In genomic region chr6:125378621-125379020, GRCm38 (mm10) we compare ENCODE assay signal across 10 mouse cellular contexts. TPM values are rescaled to one million over a fixed set of nuclear protein-coding genes. Genes with fewer than 3 reads are reported as not detected.
DNase-seq lines count a peak whose midpoint lies in the region; ATAC-seq and TF ChIP-seq lines count a peak whose summit lies in the region.
"Had no signal": no experiment of that assay in that cellular context is flagged by ENCODE, and none has a peak within 500 bp of the region (broad histone marks: within the 10 kb centered on the region; RNA-seq: fewer than 3 reads in every experiment).

No protein-coding gene starts in this region.

- peaks cover 25% of the 10 kb centered on the region for H3K4me1 ChIP-seq in heart, embryonic 15.5 days (replicated peaks)
- peaks cover 16% of the 10 kb centered on the region; the same call in 1 of the 2 replicates for H3K4me1 ChIP-seq in lung, postnatal 0 days (ENCODE audit: insufficient read depth, low read depth, low read length)
- H3K4me1 ChIP-seq in intestine, embryonic 16.5 days (ENCODE audit: control insufficient read depth, insufficient read depth, low read length): peaks cover 39% of the 10 kb centered on the region
- H3K4me1 ChIP-seq in stomach, embryonic 14.5 days (ENCODE audit: control insufficient read depth, insufficient read depth, low read length): peaks cover 25% of the 10 kb centered on the region

- TF ChIP-seq EP300 in lung, postnatal 0 days (IDR thresholded peaks at IDR 0.05): no peak

- no peaks in the 10 kb centered on the region for H3K9me3 ChIP-seq in heart, embryonic 15.5 days (replicated peaks)
- H3K9me3 ChIP-seq in lung, postnatal 0 days (ENCODE audit: low read length): no peaks in the 10 kb centered on the region
- no peaks in the 10 kb centered on the region for H3K9me3 ChIP-seq in intestine, embryonic 16.5 days (ENCODE audit: control insufficient read depth, low read length)
- H3K9me3 ChIP-seq in stomach, embryonic 14.5 days (ENCODE audit: control insufficient read depth, low read depth, low read length): no peaks in the 10 kb centered on the region

- H3K27ac ChIP-seq in heart, embryonic 15.5 days: no peak overlapping the region
- no peak overlapping the region for H3K27ac ChIP-seq in lung, postnatal 0 days (ENCODE audit: low read length)
- H3K27ac ChIP-seq in intestine, embryonic 16.5 days (ENCODE audit: low read length): peak overlapping the region; percentile 54
- no peak overlapping the region for H3K27ac ChIP-seq in stomach, embryonic 14.5 days (ENCODE audit: low read length)

- H3K27me3 ChIP-seq in heart, embryonic 15.5 days: peaks cover 86% of the 10 kb centered on the region
- H3K27me3 ChIP-seq in lung, postnatal 0 days (replicated peaks; ENCODE audit: insufficient read depth, low read length): peaks cover 10% of the 10 kb centered on the region; the same call in 1 of the 2 replicates
- H3K27me3 ChIP-seq in intestine, embryonic 16.5 days (replicated peaks; ENCODE audit: control insufficient read depth, insufficient read depth, low read length): peaks cover 12% of the 10 kb centered on the region; the same call in 1 of the 2 replicates
- peaks cover 16% of the 10 kb centered on the region; the same call in 1 of the 2 replicates for H3K27me3 ChIP-seq in stomach, embryonic 14.5 days (ENCODE audit: control insufficient read depth, insufficient read depth, low read length)

- intact Hi-C loops in heart, postnatal 25 days (cut with DNase I): no loop called here

- H3K4me2 ChIP-seq in heart, embryonic 15.5 days: peak overlapping the region; percentile 28; the same call in 1 of the 2 replicates
- H3K4me2 ChIP-seq in lung, postnatal 0 days (replicated peaks; ENCODE audit: low read depth, low read length): peak overlapping the region; percentile 27; the same call in 1 of the 2 replicates
- H3K4me2 ChIP-seq in intestine, embryonic 16.5 days (ENCODE audit: low read depth, low read length): peak overlapping the region; percentile 73
- no peak overlapping the region for H3K4me2 ChIP-seq in stomach, embryonic 14.5 days (replicated peaks; ENCODE audit: low read depth, low read length)

- no peak overlapping the region for H3K9ac ChIP-seq in heart, embryonic 15.5 days
- no peak overlapping the region for H3K9ac ChIP-seq in lung, postnatal 0 days (replicated peaks; ENCODE audit: low read depth)
- no peak overlapping the region for H3K9ac ChIP-seq in intestine, embryonic 16.5 days (ENCODE audit: low read depth, low read length)
- no peak overlapping the region for H3K9ac ChIP-seq in stomach, embryonic 14.5 days (replicated peaks; ENCODE audit: low read depth, low read length)

- H3K4me3 ChIP-seq in heart, embryonic 15.5 days: no peak overlapping the region
- H3K4me3 ChIP-seq in lung, postnatal 0 days (ENCODE audit: low read depth, low read length): no peak overlapping the region
- peak overlapping the region; percentile 18 for H3K4me3 ChIP-seq in intestine, embryonic 16.5 days (ENCODE audit: low read length)
- H3K4me3 ChIP-seq in stomach, embryonic 14.5 days (ENCODE audit: low read depth, low read length): no peak overlapping the region
- H3K4me3 ChIP-seq: erythroblast, embryonic 14.5 days had no signal

- no peaks in the 10 kb centered on the region for H3K36me3 ChIP-seq in heart, embryonic 15.5 days
- no peaks in the 10 kb centered on the region for H3K36me3 ChIP-seq in lung, postnatal 0 days (ENCODE audit: insufficient read depth, low read length)
- no peaks in the 10 kb centered on the region for H3K36me3 ChIP-seq in intestine, embryonic 16.5 days (ENCODE audit: control insufficient read depth, insufficient read depth, low read length)
- no peaks in the 10 kb centered on the region for H3K36me3 ChIP-seq in stomach, embryonic 14.5 days (ENCODE audit: control insufficient read depth, insufficient read depth, low read length)

- WGBS in heart, embryonic 15.5 days: 13% methylated on average over 6 of the region's 6 CpGs
- 22% methylated on average over 6 of the region's 6 CpGs for WGBS in lung, postnatal 0 days
- WGBS in intestine, embryonic 16.5 days: 31% methylated on average over 6 of the region's 6 CpGs
- 21% methylated on average over 6 of the region's 6 CpGs for WGBS in stomach, embryonic 14.5 days

- DNase-seq in heart, postnatal 25 days (ENCODE audit: low spot score): no peak
- no peak for DNase-seq in lung, postnatal 0 days (ENCODE audit: low spot score)
- no peak for DNase-seq in lung, postnatal 36 days
- no peak for DNase-seq in adrenal gland, adult 2 months
- DNase-seq in c-Kit-positive CD71-positive TER-119-positive erythroid progenitor cells, embryonic 14.5 days (ENCODE audit: low spot score): no peak
- DNase-seq: midbrain, embryonic 14.5 days had no signal

- no peak for ATAC-seq in heart, embryonic 15.5 days (replicated peaks; ENCODE audit: insufficient number of reproducible peaks, insufficient read depth, low FRiP score, low read depth)
- ATAC-seq in lung, postnatal 0 days: no peak
- ATAC-seq in intestine, embryonic 16.5 days: no peak
- ATAC-seq in stomach, embryonic 14.5 days (ENCODE audit: insufficient number of reproducible peaks, insufficient read depth, low FRiP score, low read depth): 0 out of 2 replicates have a peak, but pooled peaks have one; percentile 2

- TF ChIP-seq CTCF in lung, postnatal 0 days (IDR thresholded peaks at IDR 0.05): no peak

RNA-seq across cellular contexts. Expression of gene Plekhg6, which starts 2.0 kb away (rescaled TPM):
- 0.05 and 0.37 TPM in 2 replicates for polyA plus RNA-seq in heart, embryonic 15.5 days (2015; fragmentation: Nextera tagmentation; extraction: Ambion mirVana)
- not detected for total RNA-seq in heart, postnatal 25 days (2021)
- polyA plus RNA-seq in lung, postnatal 0 days (2015; fragmentation: Nextera tagmentation; extraction: Ambion mirVana): 0.50 and 0.82 TPM in 2 replicates
- polyA plus RNA-seq in intestine, embryonic 16.5 days (2015; fragmentation: Nextera tagmentation; extraction: Ambion mirVana): 13.2 and 19.1 TPM in 2 replicates
- polyA plus RNA-seq in stomach, embryonic 14.5 days (2014; fragmentation: Nextera tagmentation; extraction: Ambion mirVana): 1.7 and 2.1 TPM in 2 replicates
- under 1 TPM in 1 of 2 experiments, not detected in 1; 0.21 TPM for total RNA-seq in adrenal gland, adult 2 months (2021)
- polyA plus RNA-seq in adrenal gland, adult 2 months (2012; rRNA removed): 0.02 and 0.11 TPM in 2 replicates
- polyA plus RNA-seq: erythroblast, embryonic 14.5 days had no signal

RNA-seq across cellular contexts. Expression of gene Tnfrsf1a, which starts 29.5 kb away (rescaled TPM):
- 42.8 and 56.4 TPM in 2 replicates for polyA plus RNA-seq in heart, embryonic 15.5 days (2015; fragmentation: Nextera tagmentation; extraction: Ambion mirVana)
- total RNA-seq in heart, postnatal 25 days (2021): 10 to 100 TPM; 53.2 to 60.8 TPM
- 107 and 108 TPM in 2 replicates for polyA plus RNA-seq in lung, postnatal 0 days (2015; fragmentation: Nextera tagmentation; extraction: Ambion mirVana)
- polyA plus RNA-seq in intestine, embryonic 16.5 days (2015; fragmentation: Nextera tagmentation; extraction: Ambion mirVana): 90.0 and 95.3 TPM in 2 replicates
- 64.2 and 69.9 TPM in 2 replicates for polyA plus RNA-seq in stomach, embryonic 14.5 days (2014; fragmentation: Nextera tagmentation; extraction: Ambion mirVana)
- 100 to 1,000 TPM; 208 to 308 TPM for total RNA-seq in adrenal gland, adult 2 months (2021)
- 284 and 368 TPM in 2 replicates for polyA plus RNA-seq in adrenal gland, adult 2 months (2012; rRNA removed)

RNA-seq across cellular contexts. Expression of gene Scnn1a, which starts 58.2 kb away (rescaled TPM):
- polyA plus RNA-seq in heart, embryonic 15.5 days (2015; fragmentation: Nextera tagmentation; extraction: Ambion mirVana): 0.81 and 2.8 TPM in 2 replicates
- total RNA-seq in heart, postnatal 25 days (2021): under 1 TPM; 0.70 TPM
- polyA plus RNA-seq in lung, postnatal 0 days (2015; fragmentation: Nextera tagmentation; extraction: Ambion mirVana): 106 and 123 TPM in 2 replicates
- 5.0 and 7.6 TPM in 2 replicates for polyA plus RNA-seq in intestine, embryonic 16.5 days (2015; fragmentation: Nextera tagmentation; extraction: Ambion mirVana)
- polyA plus RNA-seq in stomach, embryonic 14.5 days (2014; fragmentation: Nextera tagmentation; extraction: Ambion mirVana): 1.3 and 2.6 TPM in 2 replicates
- 1 to 10 TPM; 1.2 to 1.7 TPM for total RNA-seq in adrenal gland, adult 2 months (2021)
- 1.9 and 2.5 TPM in 2 replicates for polyA plus RNA-seq in adrenal gland, adult 2 months (2012; rRNA removed)

Comparison
In these comparisons a context has a peak if more than half of its experiments do, and no peak if none do; other contexts are left out.
1. RNA of gene Scnn1a, which starts 58.2 kb away (polyA plus RNA-seq): 106 to 123 TPM in lung, postnatal 0 days; 5.0 to 7.6 TPM in intestine, embryonic 16.5 days, 1.3 to 2.6 TPM in stomach, embryonic 14.5 days, 1.9 to 2.5 TPM in adrenal gland, adult 2 months and 0.81 to 2.8 TPM in heart, embryonic 15.5 days; every median in the first group is over 10 times any median in the second.